Mouse (Mus musculus): ENCODE measurements around the gene Slc19a1. TPM values are rescaled to one million over a fixed set of nuclear protein-coding genes. Genes with fewer than 3 reads are reported as not detected.

Gene Slc19a1
- polyA plus RNA-seq (2014; fragmentation: Nextera tagmentation; extraction: Ambion mirVana): 33.1 and 38.0 TPM in 2 replicates

GRCm38 (mm10) chr10:77031768-77032375 lies at the start of gene Slc19a1:
Gene Slc19a1, plus strand, starts transcription at chr10:77032241.
- H3K9ac ChIP-seq (ENCODE audit: low read length): peak within 1 kb of the TSS; percentile 77
- peaks cover 8% of the 10 kb centered on the region for H3K4me1 ChIP-seq (ENCODE audit: control insufficient read depth, insufficient read depth, low read length)
- H3K9me3 ChIP-seq (replicated peaks; ENCODE audit: control insufficient read depth, low read length): no peaks in the 10 kb centered on the region
- H3K4me2 ChIP-seq (ENCODE audit: low read length): peak within 1 kb of the TSS; percentile 85
- no peak for ATAC-seq
- WGBS: 38% methylated on average over 13 of the region's 13 CpGs
- no peaks in the 10 kb centered on the region for H3K36me3 ChIP-seq (ENCODE audit: control insufficient read depth, insufficient read depth, low read length)
- peak within 1 kb of the TSS; percentile 56 for H3K4me3 ChIP-seq (ENCODE audit: low read depth, low read length)
- no peaks in the 10 kb centered on the region for H3K27me3 ChIP-seq (replicated peaks; ENCODE audit: control insufficient read depth, insufficient read depth, low read length)
- DNase-seq (ENCODE audit: low spot score): no peak
- no peak within 1 kb of the TSS for H3K27ac ChIP-seq (ENCODE audit: low read depth, low read length)

- no peak overlapping the region for H3K9ac ChIP-seq (ENCODE audit: low read length)
- H3K9me3 ChIP-seq (replicated peaks; ENCODE audit: control insufficient read depth, low read length): no peaks in the 10 kb centered on the region
- H3K4me1 ChIP-seq (ENCODE audit: control insufficient read depth, insufficient read depth, low read length): no peaks in the 10 kb centered on the region
- no peak for DNase-seq (ENCODE audit: low spot score)
- no peak for ATAC-seq
- 93% methylated on average over 5 of the region's 5 CpGs for WGBS
- H3K27me3 ChIP-seq (replicated peaks; ENCODE audit: control insufficient read depth, insufficient read depth, low read length): no peaks in the 10 kb centered on the region
- H3K4me2 ChIP-seq (ENCODE audit: low read length): no peak overlapping the region
- H3K27ac ChIP-seq (ENCODE audit: low read depth, low read length): no peak overlapping the region
- no peak overlapping the region for H3K4me3 ChIP-seq (ENCODE audit: low read depth, low read length)
- H3K36me3 ChIP-seq (ENCODE audit: control insufficient read depth, insufficient read depth, low read length): no peaks in the 10 kb centered on the region
These were observed 43.5 kb upstream of the Slc19a1 start for GRCm38 (mm10) chr10:76988586-76988985.

- Histone ChIP-seq H3K4me3 (ENCODE audit: low read depth, low read length) (no peak overlapping the region), H3K27me3 (replicated peaks; ENCODE audit: control insufficient read depth, insufficient read depth, low read length) (no peaks in the 10 kb centered on the region), H3K4me1 (ENCODE audit: control insufficient read depth, insufficient read depth, low read length) (no peaks in the 10 kb centered on the region), H3K4me2 (ENCODE audit: low read length) (no peak overlapping the region), H3K9me3 (replicated peaks; ENCODE audit: control insufficient read depth, low read length) (no peaks in the 10 kb centered on the region), H3K36me3 (ENCODE audit: control insufficient read depth, insufficient read depth, low read length) (no peaks in the 10 kb centered on the region), H3K27ac (ENCODE audit: low read depth, low read length) (no peak overlapping the region), H3K9ac (ENCODE audit: low read length) (no peak overlapping the region)
- no peak for DNase-seq (ENCODE audit: low spot score)
- WGBS: 60% methylated on average over 3 of the region's 3 CpGs
- ATAC-seq: no peak
These were observed 39.6 kb upstream of the Slc19a1 start for GRCm38 (mm10) chr10:76992456-76992855.

- WGBS: 80% methylated on average over 17 of the region's 17 CpGs
- ATAC-seq: no peak
- Histone ChIP-seq H3K9ac (ENCODE audit: low read length) (no peak overlapping the region), H3K4me2 (ENCODE audit: low read length) (no peak overlapping the region), H3K4me1 (ENCODE audit: control insufficient read depth, insufficient read depth, low read length) (no peaks in the 10 kb centered on the region), H3K27me3 (replicated peaks; ENCODE audit: control insufficient read depth, insufficient read depth, low read length) (no peaks in the 10 kb centered on the region), H3K27ac (ENCODE audit: low read depth, low read length) (no peak overlapping the region), H3K36me3 (ENCODE audit: control insufficient read depth, insufficient read depth, low read length) (no peaks in the 10 kb centered on the region), H3K9me3 (replicated peaks; ENCODE audit: control insufficient read depth, low read length) (no peaks in the 10 kb centered on the region), H3K4me3 (ENCODE audit: low read depth, low read length) (no peak overlapping the region)
- no peak for DNase-seq (ENCODE audit: low spot score)
These were observed 34.1 kb upstream of the Slc19a1 start for GRCm38 (mm10) chr10:76997759-76998513.

- DNase-seq (ENCODE audit: low spot score): no peak
These were observed 27.1 kb upstream of the Slc19a1 start for GRCm38 (mm10) chr10:77004936-77005335.

GRCm38 (mm10) chr10:77007433-77008108 lies 24.5 kb upstream of the Slc19a1 start:
- 51% methylated on average over 8 of the region's 8 CpGs for WGBS
- Histone ChIP-seq H3K27ac (ENCODE audit: low read depth, low read length) (peak overlapping the region; percentile 74; the same call in 1 of the 2 replicates), H3K9ac (ENCODE audit: low read length) (peak overlapping the region; percentile 26; the same call in 1 of the 2 replicates), H3K4me3 (ENCODE audit: low read depth, low read length) (no peak overlapping the region), H3K9me3 (replicated peaks; ENCODE audit: control insufficient read depth, low read length) (no peaks in the 10 kb centered on the region), H3K4me1 (ENCODE audit: control insufficient read depth, insufficient read depth, low read length) (no peaks in the 10 kb centered on the region), H3K36me3 (ENCODE audit: control insufficient read depth, insufficient read depth, low read length) (no peaks in the 10 kb centered on the region), H3K4me2 (ENCODE audit: low read length) (no peak overlapping the region), H3K27me3 (replicated peaks; ENCODE audit: control insufficient read depth, insufficient read depth, low read length) (no peaks in the 10 kb centered on the region)
- ATAC-seq: no peak
- DNase-seq (ENCODE audit: low spot score): no peak

More at GRCm38 (mm10) chr10:77004936-77005335, 27.1 kb upstream of the Slc19a1 start:
- Histone ChIP-seq H3K9me3 (replicated peaks; ENCODE audit: control insufficient read depth, low read length) (no peaks in the 10 kb centered on the region), H3K4me2 (ENCODE audit: low read length) (no peak overlapping the region), H3K27ac (ENCODE audit: low read depth, low read length) (no peak overlapping the region), H3K4me1 (ENCODE audit: control insufficient read depth, insufficient read depth, low read length) (no peaks in the 10 kb centered on the region), H3K9ac (ENCODE audit: low read length) (no peak overlapping the region), H3K27me3 (replicated peaks; ENCODE audit: control insufficient read depth, insufficient read depth, low read length) (no peaks in the 10 kb centered on the region), H3K4me3 (ENCODE audit: low read depth, low read length) (no peak overlapping the region), H3K36me3 (ENCODE audit: control insufficient read depth, insufficient read depth, low read length) (no peaks in the 10 kb centered on the region)
- 40% methylated on average over 7 of the region's 7 CpGs for WGBS
- ATAC-seq: no peak

- no peaks in the 10 kb centered on the region for H3K4me1 ChIP-seq (ENCODE audit: control insufficient read depth, insufficient read depth, low read length)
- 26% methylated on average over 9 of the region's 9 CpGs for WGBS
- peak overlapping the region; percentile 26; the same call in 1 of the 2 replicates for H3K9ac ChIP-seq (ENCODE audit: low read length)
- no peaks in the 10 kb centered on the region for H3K36me3 ChIP-seq (ENCODE audit: control insufficient read depth, insufficient read depth, low read length)
- ATAC-seq (peak; percentile 72), DNase-seq (ENCODE audit: low spot score) (peak; percentile 66)
- H3K4me3 ChIP-seq (ENCODE audit: low read depth, low read length): no peak overlapping the region
- no peaks in the 10 kb centered on the region for H3K9me3 ChIP-seq (replicated peaks; ENCODE audit: control insufficient read depth, low read length)
- no peak overlapping the region for H3K4me2 ChIP-seq (ENCODE audit: low read length)
- peak overlapping the region; percentile 74 for H3K27ac ChIP-seq (ENCODE audit: low read depth, low read length)
- H3K27me3 ChIP-seq (replicated peaks; ENCODE audit: control insufficient read depth, insufficient read depth, low read length): no peaks in the 10 kb centered on the region
These were observed 23.9 kb upstream of the Slc19a1 start for GRCm38 (mm10) chr10:77008109-77008561.

GRCm38 (mm10) chr10:77008698-77009097 lies 23.3 kb upstream of the Slc19a1 start:
- no peak overlapping the region for H3K4me3 ChIP-seq (ENCODE audit: low read depth, low read length)
- no peaks in the 10 kb centered on the region for H3K27me3 ChIP-seq (replicated peaks; ENCODE audit: control insufficient read depth, insufficient read depth, low read length)
- H3K9me3 ChIP-seq (replicated peaks; ENCODE audit: control insufficient read depth, low read length): no peaks in the 10 kb centered on the region
- H3K9ac ChIP-seq (ENCODE audit: low read length): no peak overlapping the region
- no peaks in the 10 kb centered on the region for H3K4me1 ChIP-seq (ENCODE audit: control insufficient read depth, insufficient read depth, low read length)
- peak; percentile 23; the same call in 1 of the 2 replicates for ATAC-seq
- WGBS: 80% methylated on average over 3 of the region's 3 CpGs
- peak; percentile 27 for DNase-seq (ENCODE audit: low spot score)
- H3K4me2 ChIP-seq (ENCODE audit: low read length): no peak overlapping the region
- 0 out of 2 replicates have a peak overlapping the region, but pooled peaks have one; percentile 74 for H3K27ac ChIP-seq (ENCODE audit: low read depth, low read length)
- no peaks in the 10 kb centered on the region for H3K36me3 ChIP-seq (ENCODE audit: control insufficient read depth, insufficient read depth, low read length)

Data from forebrain, embryonic 14.5 days (tissue).